Mouse (Mus musculus): ENCODE measurements around the gene Sftpd. TPM values are rescaled to one million over a fixed set of nuclear protein-coding genes. Genes with fewer than 3 reads are reported as not detected.

Sftpd gene
- not detected for polyA plus RNA-seq (2017; shearing (Covaris generic))

DNA sequence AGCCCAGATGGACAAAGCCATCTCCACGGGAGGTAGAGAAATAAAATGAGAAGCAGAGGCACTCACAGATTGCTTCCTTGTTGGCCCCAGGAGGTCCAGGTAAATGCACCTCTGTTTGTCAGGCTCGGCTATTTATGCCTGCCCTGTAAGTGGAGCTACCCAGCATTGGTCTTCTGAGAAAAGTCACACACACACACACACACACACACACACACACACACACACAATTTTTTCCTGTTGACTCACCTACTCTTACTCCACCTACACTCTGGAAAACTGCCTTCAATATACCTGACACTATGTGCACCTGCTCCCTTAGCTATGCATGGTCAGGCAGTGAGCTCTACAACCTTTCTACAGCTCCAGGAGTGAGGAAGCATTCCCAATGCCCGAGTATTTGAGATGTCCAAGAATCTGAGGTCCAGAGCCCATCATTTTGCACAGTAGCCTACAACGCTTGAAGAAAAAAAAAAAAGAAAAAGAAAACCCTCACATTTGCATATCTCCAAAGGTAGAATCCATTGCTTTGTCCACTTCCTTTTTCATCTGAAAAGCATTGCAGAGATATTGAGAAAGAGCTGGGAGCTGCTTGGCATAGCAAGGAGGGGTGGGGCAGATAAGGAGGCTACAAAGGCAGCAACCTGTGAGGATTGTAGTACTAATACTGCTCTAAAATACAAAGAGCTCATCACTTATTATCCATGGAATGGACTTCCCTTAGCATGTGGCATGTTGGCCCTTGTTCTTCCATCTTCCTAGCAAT lies at the start of gene Sftpd:
TSS of gene Sftpd (minus strand) at position 91 of the 763 bp plus-strand sequence.
- no peak for ATAC-seq

DNA sequence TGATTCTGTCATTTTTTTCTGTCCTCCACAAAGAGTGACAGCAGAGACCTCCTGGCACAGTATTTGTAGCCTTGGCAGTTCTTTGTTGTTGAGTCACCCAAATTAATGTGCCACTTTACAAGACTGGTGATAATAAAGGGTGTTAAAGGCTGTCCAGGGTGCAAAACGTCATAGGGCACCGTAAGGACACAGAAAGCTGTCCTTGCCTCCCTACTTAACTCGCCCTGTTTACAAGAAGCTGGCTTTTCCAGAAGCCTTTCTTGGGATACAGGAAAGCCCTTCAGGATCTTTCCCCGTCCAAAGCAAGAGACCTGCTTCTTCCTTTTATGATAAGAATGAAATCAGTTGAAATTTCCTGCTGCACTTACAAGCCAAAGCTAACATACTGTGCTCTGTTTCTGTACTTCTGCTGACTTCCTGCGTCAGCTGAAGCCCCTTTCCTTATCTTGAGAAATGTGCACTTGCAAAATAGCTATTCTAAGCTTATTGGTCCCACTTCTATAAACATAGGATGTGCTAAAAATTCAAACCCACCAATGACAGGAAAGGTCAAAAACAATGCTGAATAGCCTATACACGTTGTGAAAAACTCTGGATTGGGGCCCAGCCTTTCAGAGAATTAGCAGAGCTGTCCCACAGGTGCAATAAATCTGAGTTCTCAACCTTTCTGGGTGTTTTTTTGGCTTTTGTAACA lies 13.2 kb upstream of the Sftpd start:
- ATAC-seq, result no peak

DNA sequence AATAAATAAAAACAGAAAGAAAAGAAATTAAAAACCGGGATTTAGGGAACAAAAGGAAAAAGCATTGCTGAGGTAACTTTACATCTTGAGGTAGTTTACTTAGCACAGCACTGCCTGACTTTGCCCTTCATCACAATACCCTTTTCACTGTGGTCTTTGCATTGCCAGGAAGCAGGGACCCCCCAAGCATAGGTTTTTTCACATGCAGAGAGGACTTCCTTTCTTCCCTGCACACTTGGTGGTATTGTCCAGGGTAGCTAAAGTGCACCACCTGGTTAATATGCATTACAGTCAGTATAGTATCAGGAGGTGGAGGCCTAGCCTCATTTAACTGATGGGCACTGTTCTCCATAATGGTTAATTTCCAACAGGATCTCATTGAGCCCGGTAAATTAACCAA lies 4.5 kb upstream of the Sftpd start:
- no peak for ATAC-seq

DNA sequence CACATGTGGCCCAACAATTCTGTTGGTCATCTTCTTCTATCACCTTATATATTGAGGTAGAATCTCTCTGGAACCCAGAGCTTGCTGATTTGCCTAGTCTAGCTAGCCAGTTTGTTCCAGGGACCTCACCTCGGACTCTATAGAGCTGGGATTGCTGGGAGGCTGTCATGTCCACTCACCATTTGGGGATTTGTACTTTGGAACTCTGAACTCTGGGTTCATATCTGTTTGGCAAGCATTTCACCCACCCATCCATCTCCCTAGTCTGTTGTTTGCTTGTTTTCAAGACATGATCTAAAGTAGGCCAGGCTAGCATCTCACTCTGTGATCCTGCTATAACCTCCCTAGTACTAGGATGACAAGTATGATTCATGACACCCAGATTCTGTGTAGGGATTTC lies 10.1 kb downstream of the Sftpd start:
- ATAC-seq, result no peak

DNA sequence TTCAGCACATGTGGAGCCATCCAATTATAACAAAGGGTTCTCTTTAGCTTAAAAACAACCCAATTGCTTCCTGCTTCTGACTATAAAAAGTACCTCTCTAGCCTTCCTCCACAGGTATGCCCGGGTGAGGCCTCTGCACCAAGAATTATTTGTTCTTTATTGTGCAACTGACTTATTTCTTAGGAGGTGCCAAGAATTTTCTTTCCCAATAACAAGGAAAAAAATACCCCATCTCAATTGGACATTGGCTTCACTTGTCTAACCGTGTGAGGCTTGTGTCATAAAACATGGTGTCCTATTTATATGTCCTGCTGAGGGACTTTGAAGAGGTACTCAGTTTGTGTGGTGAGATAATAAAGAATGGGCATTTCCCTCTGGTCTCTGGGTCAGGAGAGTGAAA lies 14.4 kb downstream of the Sftpd start:
- no peak for ATAC-seq

DNA sequence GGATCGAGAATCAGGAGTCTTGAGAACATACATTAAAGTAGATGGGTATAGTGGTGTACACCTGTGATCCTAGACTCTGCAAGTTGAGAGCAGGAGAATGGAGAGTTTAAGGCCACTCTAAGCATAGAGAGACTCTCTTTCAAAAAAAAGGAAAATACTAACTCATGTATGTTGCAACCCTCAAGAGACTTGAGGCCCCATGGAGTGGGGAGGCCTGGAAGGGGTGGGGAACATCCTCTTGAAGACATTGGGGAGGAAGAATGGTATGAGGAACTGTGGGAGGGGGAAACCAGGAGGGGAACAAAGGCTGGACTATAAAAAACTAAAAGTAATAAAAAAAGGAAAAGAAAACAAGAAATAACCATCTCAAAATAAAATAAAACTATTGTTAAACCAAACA lies 16.4 kb downstream of the Sftpd start:
- no peak for ATAC-seq

DNA sequence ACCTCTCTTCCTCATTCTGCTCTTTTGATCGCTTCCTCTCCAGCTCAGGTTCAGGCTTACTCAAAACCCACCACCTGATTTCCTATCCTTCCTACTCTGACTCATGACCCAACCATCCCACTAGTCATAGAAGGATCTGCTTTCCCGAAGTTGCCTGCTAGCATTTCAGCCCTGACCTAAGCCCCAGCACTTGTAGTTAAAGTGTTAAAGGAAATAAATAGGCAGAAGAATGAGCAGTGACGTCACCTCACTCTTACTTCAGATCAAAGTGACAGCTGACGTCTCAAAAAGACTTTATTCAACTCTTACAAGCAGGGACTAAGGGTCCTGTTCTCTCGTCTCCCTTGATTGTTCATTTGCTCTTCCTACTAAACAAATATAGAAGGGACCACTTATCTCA lies 17.7 kb downstream of the Sftpd start:
- ATAC-seq, result no peak

DNA sequence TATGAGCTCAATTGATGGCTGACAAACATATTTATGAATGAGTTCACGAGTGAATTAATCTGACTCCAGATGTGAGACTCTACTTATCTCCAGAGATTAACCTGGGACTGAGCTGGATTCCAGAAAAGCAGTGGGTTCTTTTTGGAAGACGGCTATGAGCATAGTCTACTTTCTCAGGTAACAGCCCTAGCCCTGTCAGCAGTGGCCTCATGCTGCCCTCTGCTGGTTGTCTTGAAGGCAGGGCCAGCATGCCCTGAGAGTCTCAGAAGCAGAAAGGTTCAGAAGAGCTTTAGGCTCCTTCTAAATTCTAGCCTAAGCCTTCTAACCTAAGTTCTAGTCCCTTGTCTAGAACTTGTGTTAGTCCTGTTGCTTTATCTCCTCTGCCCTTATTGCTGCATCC lies 22.3 kb downstream of the Sftpd start:
- no peak for ATAC-seq

DNA sequence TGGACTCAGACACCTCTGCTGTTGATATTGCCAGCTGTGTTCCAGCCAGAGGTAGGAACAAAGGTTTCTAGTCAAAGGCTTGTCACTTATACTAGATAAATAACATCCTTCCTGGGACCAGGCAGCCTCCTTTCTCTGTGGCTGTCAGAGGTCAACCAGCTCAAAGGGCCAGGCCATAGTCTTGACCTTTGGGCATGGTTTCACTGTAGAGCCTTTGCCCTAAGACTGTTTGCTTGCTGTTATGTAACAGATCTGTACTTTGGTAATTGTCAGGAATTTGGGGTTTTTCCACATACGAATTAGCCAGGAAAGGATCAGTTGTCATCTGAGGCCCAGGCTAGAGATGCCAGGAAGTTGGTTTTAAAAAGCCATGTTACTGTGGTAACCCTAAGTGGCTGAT lies 24.2 kb downstream of the Sftpd start:
- ATAC-seq, result no peak

DNA sequence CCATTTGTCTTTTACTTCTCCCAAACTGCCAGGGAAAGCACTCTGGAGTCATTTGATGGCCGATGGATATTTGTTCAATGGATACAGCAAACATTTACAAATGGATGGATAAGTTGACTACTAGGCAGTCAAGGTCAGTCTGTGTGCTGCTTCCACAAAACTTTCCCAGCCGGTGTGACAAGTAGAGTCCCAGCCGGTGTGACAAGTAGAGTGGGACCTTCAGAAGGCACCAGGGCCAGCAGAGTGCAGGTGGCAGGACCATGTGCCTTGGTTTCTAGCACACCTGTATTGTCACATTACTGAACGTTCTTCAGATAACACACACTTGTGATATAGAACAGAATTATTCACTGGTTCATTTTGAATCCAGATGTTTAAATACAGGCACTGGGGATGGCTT lies 24.9 kb downstream of the Sftpd start:
- no peak for ATAC-seq

DNA sequence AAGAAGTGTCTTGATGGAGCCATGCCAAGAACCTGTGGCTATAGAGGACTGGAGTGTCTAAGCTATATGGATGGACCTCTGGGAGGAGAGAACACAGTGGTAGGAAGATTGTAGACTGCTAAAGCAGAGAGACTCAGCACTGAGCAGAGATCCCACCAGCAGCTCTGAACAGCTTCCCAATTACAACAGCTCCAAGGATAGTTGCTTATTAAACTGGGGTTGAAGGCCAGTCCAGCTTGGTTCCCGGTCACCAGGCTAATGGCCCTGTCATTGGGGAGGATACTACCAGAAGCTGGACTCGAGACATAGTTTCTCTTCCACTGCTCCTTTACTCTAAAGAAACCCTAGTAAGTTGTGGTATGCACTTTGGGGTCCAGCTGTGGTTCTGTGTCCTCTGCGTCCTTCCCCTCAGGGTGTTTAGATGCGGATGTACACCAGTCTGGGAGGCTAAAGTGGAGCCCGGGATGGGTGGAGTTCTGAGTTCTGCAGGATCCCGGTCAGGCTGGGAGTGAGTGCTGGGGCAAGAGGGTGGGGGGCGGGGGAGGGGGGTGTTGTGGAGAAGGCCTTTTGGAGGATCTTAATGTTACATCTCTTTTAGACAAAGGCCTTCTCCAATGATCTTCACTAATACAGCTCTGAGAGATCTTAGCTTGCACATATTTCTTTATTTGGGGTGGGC lies 33.6 kb downstream of the Sftpd start, which contains the start of gene Mbl1:
TSS of gene Mbl1 (plus strand) at position 239 of the 679 bp plus-strand sequence.
- no peak for ATAC-seq

DNA sequence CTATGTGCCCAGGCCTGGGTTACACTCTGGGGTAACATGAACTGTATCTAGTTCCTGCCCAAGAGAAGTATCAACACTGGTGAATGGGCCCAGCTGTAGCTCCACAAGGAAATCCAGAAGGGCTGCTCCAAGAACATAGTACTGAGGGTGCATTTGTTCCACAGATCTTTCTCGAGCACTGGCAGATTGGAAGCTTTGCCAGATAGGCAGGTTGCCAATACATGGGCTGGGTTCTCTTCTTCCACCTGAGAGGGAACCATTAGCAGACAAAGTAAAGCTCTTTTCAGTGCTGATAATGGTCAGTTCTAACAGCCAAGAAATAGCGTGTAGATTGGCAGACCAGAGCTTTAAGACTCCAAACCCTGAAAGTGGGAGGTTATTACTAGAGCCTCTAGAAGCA lies 37.6 kb downstream of the Sftpd start:
- no peak for ATAC-seq

DNA sequence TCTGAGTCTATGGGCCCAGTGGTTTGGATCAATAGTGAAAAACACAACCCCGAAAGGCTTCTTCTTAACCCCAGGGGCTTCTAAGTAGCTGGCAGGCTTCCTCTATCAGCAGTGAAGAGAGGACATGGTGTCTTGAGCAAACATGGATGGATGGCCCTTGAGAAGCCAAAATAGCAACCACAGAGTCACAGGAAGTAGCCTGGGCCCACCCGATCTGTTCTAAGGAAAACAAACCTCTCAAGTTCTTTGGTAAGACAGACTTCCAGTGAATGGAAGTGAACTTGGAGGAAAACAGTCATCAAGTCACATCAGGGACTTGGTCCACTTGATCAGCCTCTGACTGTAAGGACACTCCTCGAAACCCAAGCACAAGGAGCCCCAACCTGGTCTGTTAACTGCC lies 38.0 kb downstream of the Sftpd start:
- ATAC-seq, result no peak

DNA sequence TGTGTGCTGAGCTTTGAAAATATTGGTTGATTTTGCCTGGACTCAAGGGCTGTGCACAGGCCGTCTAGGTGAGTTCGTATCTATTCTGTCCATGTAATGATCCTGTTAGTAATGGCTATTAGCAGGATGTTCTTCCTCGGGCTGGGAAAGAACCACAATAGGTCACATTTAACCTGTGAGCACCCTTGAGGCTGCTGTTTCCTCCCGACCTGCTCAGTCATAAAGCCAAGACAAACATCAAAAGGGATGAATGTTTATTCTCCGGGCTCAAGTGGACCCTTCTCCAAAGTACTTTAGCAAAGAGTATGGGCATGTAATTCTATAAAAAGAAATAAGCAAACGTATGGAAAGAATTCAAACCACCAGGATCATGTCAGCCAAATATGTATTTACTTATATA lies 38.9 kb downstream of the Sftpd start:
- no peak for ATAC-seq

DNA sequence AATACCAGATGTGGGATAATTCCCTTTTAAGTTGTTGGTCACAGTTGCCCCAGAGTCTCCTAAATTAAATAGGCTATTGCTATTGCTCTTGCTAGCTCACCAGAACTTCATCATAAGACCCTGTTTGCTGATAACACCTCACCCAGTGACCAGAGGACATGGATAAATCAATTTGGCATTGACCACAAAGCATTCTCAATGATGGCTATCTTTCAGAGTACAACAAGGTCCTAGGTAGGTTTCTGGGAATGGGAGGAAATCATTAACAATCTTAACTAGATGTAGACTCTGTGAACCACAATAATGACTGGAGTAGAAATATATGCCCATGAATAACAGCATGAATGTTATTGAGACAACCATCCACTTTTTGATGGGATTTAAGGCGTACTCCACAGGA lies 44.3 kb downstream of the Sftpd start:
- no peak for ATAC-seq

DNA sequence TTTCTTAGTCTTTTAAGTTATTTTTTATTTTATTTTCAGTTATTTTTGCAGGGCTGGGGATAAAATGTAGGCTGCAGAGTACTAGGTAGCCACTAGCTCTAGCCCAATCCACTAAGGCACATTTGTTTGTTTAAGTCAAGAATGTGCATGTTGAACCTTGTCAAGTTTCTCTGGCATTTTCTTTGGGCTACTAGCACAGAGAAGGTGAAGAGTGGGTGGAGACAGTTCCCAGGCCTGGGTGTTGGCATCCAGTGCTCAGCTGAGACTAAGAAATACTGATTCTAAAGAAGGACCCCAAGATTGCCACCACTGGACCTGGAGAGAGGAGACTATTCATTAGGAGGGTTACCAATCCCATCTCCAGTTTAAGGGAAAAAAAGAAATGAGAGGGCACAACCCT lies 47.9 kb downstream of the Sftpd start:
- no peak for ATAC-seq

DNA sequence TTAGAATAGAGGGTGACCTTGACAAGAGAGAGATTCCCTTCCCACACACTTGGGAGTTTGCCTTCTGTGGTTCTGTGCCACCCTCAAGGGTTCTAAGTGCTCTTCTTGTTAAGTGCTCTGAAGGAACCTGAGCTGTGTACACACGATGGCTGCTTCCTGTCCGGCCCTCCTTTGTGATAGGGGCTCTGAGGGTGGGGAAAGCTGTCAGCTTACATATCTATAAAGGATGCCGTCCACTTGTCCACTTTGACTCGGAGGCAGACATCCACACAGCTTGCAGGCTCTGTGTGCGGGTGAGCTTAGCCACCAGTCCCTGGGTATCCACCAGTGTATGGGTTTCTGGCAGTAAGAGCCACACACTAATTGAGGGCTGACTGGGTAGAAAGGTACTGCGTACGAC lies 53.4 kb downstream of the Sftpd start, which contains the start of gene Sftpa1:
TSS of gene Sftpa1 (plus strand) at position 243 of the 400 bp plus-strand sequence.
- no peak for ATAC-seq

DNA sequence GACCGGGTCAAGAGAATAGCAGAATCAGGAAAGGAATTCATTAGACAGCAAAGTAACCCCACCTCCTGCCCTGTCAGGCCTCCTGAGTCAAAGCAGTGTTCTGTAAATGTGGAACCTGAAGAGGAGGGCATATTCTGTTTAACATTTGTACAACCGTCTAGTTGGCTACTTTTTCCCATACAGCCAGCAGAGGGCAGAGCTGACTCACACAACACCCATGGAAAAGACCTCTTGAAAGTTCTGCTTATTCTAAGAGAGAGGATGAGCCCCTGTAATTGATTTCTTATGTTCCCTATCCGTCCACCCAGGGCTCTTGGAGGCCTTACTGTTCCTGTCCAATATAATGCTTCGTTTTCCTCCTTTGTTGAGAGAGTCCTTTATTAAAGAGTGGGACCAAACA lies 57.0 kb downstream of the Sftpd start:
- ATAC-seq, result no peak

DNA sequence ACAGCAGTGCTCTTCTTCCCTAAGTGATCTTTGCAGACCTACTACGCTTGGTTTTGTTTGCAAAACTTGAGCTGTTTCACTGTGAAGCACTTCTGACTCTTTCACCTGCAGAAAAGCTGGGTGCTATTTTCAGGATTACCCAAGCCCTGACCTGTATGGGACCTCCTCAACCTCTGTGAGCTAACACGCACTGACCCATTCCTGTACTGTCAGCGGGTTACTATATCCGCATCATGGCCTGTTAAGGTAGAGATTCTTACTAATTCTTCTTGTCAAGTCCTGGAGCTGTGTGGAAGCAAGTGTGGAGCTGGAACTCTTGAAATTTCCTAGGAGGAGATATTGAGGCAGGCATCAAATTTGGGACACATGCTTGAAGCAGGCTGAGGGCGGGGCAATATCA lies 60.3 kb downstream of the Sftpd start:
- no peak for ATAC-seq
